Mouse (Mus musculus): ENCODE results near the gene Cltrn.
A peak's percentile ranks its signal among the peaks of the same experiment; 100 is the strongest.

Cltrn gene

GRCm38 (mm10) chrX:164088582-164088981 lies at the start of gene Cltrn:
Cltrn (plus strand) TSS chrX:164088830.
- DNase-seq (ENCODE audit: extremely low spot score) = no peak

DNA sequence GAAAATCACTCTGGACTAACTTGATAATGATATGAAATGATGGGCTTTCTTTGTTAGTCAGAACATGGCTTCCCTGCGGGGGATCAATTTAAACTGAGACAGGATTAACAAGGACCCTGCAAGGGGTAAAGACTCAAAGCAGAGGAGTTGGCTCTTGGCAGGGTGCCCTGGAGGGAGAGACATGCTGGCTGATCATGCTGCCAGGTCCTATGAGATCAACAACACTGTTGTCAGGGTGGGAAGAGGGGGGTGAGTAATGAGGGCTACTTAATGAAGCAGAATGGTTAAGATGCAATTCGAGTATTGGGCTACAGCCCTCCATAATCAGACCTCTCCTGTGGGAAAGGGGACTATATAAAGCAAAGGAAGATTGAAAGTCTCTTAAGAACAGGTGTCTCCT lies 49.7 kb upstream of the Cltrn start:
- no peak for DNase-seq (ENCODE audit: extremely low spot score)

GRCm38 (mm10) chrX:164042069-164042468 lies 46.6 kb upstream of the Cltrn start:
- no peak for DNase-seq (ENCODE audit: extremely low spot score)

DNA sequence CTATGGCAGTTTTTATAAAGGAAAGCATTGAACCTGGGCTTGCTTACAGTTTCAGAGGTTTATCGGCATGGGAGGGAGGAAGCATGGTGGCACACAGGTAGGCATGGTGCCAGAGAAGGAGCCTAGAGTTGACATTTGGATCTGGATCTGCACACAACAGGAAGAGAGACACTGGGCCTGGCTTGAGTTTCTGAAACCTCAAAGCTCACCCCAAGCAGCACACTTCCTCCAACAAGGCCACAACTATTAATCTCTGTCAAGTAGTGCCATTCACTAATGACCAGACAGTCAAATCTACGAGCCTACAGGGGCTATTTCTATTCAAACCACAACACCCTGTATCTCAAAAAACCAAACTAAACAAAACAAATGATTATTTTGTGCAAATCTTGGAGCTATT lies 41.9 kb upstream of the Cltrn start:
- DNase-seq (ENCODE audit: extremely low spot score) = no peak

- no peak for DNase-seq (ENCODE audit: extremely low spot score)
Measured at GRCm38 (mm10) chrX:164055726-164056125, 32.9 kb upstream of the Cltrn start.

DNA sequence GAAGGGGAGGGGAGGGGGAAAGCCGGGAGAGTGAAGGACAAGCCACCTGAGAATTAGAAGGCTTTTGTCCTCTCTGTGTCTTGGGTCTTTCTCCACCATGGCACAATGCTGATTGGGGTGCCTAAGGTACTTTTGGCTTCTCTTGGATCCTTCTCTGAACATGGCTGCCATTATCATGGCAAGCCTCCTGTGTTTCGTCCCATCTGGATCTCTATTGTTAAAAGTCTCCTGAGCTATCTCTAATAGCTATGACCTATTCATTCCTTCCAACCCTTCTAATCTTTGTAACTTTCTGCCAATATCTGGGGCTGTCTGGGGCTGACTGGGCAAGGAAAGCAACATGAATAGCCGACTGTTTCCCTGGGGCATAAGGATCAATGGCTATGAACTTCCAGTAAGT lies 30.1 kb upstream of the Cltrn start:
- no peak for DNase-seq (ENCODE audit: extremely low spot score)

DNA sequence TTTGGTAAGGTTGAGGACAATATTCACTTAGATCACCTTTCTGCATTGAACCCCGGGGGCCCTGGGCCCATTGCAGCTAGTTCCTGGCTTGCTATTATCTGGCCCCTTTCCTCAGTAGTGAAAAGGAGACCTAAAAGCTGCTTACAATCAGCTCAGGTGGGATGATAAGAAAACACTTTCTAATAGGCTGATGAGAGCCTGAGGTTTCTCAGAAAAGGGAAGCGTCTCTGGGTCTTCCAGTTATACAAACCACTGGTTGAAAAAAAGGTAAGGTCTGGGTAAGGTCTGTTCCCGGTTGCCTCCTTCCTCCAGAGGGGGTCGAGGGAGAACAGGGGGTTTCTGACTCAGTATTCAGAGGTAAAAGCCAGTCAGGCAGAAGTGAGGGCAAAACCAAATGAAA lies 29.6 kb upstream of the Cltrn start:
- DNase-seq (ENCODE audit: extremely low spot score) = no peak

GRCm38 (mm10) chrX:164066185-164066584 lies 22.4 kb upstream of the Cltrn start:
- peak; percentile 45 for DNase-seq (ENCODE audit: extremely low spot score)

DNA sequence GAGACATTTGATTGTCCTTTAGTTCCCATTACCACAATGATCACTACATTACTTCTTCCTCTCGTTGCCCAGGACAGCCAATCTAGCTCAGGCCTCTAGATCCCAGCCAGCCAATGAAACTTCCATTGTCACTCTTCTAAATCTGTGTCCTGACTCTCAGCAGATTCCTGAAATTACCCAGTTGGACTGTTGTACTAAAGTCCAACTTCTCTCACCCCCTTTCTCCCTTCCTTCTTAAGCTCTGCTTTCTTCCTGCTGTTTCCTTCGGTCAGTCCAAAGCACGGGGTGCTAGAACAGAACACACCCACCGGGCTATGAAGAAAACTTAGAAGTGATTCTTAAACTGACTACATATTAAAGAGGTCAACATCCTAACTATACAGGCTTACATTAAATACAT lies 19.7 kb upstream of the Cltrn start:
- no peak for DNase-seq (ENCODE audit: extremely low spot score)

GRCm38 (mm10) chrX:164076040-164076775 lies 12.4 kb upstream of the Cltrn start, which contains the start of gene Siah1b:
Siah1b (minus strand) TSS chrX:164076493.
- DNase-seq (ENCODE audit: extremely low spot score) = peak; percentile 88

DNA sequence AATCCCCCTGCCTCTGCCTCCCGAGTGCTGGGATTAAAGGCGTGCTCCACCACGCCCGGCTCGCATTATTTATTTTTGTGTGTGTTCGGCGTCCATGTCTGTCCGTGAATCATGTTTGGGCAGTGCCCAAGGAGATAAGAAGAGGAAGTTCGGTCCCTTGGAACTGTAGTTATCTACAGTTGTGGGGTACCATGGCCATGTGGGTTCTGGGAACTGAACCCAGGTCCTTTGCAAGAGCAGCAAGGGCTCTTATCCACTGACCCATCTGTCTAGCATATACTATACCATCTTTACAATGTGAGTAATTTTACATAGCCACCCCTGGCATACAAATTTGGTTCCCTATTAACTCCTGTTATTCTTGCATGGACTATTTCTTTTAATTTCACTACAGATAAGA lies 6.6 kb upstream of the Cltrn start:
- DNase-seq (ENCODE audit: extremely low spot score) = no peak

- DNase-seq (ENCODE audit: extremely low spot score) = no peak
Measured at GRCm38 (mm10) chrX:164089916-164090315, 1.3 kb downstream of the Cltrn start.

- no peak for DNase-seq (ENCODE audit: extremely low spot score)
Measured at GRCm38 (mm10) chrX:164092300-164093169, 3.9 kb downstream of the Cltrn start.

- DNase-seq (ENCODE audit: extremely low spot score) = no peak
Measured at GRCm38 (mm10) chrX:164093435-164093834, 4.8 kb downstream of the Cltrn start.

GRCm38 (mm10) chrX:164095838-164096237 lies 7.2 kb downstream of the Cltrn start:
- no peak for DNase-seq (ENCODE audit: extremely low spot score)

DNA sequence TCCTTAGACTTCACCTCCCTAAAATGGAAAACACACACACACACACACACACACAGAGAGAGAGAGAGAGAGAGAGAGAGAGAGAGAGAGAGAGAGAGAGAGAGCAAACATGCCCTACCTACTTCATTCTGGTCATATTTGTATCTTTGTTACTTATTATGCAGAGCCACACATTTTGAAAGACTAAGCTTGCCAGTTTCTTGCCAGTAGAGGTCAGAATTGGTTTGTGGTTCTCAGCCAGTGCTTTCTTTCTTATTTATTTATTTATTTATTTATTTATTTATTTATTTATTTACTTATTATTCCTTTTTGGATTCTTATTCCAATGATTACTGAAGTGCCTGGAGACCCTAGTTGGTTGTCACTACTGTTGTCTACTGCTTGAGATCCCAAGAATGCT lies 12.9 kb downstream of the Cltrn start:
- DNase-seq (ENCODE audit: extremely low spot score) = no peak

- DNase-seq (ENCODE audit: extremely low spot score) = no peak
Measured at GRCm38 (mm10) chrX:164102198-164102597, 13.6 kb downstream of the Cltrn start.

DNA sequence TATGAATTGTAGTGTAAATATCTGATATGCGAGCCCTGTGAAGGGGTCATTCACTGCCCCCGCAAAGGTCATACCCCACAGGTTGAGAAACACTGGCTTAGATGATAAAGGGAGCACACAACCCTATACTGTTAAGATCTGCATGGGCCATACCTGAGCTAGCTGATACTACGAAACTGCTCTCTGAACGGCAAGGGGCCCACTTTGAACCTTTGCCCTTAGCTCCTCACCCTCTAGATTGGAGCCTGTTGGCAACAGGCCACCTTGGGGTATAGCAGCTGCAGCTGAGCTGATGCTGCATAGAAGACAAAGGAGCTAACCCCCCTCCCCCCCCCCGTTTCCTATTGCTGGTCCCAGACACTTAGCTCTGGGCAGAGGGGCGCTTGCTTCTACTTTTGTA lies 14.0 kb downstream of the Cltrn start:
- no peak for DNase-seq (ENCODE audit: extremely low spot score)

DNA sequence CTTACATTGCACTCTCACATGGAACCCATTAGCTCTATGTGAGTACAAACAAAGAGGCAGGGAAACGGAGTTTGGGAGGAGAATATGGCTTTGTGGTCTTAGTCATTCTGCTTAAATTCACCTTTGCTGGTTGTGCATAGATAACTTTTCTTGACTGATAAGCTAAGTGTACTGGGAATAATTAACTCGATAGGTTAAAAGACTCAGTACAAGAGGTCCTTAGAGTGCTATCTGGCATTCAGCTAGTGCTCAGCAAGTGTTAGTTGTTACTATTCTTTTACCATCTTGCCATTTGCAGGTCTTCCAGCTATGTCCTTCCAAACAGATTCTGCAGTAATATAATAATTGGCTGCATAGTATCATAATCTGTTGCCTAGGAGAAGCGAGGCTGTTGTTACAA lies 22.5 kb downstream of the Cltrn start:
- no peak for DNase-seq (ENCODE audit: extremely low spot score)

DNA sequence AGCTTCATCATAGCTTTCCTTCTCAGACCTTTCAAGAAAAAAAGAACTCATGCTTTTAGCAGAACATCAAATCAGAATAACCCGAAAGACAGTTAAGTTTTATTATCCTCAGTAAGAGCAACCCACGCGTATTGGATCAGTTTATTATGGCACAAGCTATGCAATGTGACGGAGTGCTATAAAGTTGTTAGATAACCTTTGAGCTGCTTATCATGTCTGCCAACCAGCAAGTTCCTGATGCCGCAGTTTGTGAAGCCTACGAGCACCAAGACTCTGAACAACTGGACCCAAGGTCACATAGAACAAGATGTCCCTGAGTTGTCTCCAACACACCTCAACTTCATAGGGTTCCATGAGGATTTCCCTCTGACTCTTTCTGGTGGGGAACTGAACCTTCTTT lies 25.1 kb downstream of the Cltrn start:
- no peak for DNase-seq (ENCODE audit: extremely low spot score)

DNA sequence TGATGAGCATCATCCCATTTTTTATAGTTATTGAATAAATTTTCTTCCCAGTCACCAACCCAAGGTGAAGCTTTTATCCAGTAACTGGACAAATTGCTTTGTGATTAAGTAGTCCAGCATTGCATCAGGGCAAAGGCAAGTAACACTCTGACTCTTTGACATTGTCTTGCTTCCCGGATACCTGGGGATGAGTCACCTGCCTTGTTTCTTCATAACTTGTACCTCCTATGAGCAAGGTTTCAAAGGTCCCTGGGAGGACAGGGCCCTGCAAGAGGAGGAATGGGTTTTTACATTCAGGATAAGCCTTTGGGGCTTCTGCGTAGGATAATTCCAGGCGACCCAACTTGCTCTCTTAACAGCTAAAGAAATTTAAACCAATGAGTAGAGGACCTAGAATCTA lies 35.3 kb downstream of the Cltrn start:
- no peak for DNase-seq (ENCODE audit: extremely low spot score)

DNA sequence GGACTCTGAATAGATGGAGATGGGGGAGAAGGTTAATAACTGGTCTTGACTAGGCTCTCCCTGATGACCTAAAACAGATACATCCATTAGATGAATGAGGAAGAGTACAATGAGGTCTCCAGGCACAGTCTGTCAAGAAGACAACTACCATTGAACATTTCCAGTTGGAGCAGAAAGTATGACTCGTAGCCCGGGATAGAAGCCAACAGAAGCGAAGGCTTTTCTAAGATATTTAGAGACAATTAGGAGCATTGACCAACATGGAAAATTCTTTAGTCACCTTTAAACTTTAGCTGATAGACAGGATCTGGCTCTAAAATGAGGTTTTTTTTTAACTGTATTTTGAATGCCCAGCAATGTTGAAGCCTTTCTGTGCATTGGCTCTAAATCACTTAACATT lies 44.9 kb downstream of the Cltrn start:
- DNase-seq (ENCODE audit: extremely low spot score) = no peak

DNA sequence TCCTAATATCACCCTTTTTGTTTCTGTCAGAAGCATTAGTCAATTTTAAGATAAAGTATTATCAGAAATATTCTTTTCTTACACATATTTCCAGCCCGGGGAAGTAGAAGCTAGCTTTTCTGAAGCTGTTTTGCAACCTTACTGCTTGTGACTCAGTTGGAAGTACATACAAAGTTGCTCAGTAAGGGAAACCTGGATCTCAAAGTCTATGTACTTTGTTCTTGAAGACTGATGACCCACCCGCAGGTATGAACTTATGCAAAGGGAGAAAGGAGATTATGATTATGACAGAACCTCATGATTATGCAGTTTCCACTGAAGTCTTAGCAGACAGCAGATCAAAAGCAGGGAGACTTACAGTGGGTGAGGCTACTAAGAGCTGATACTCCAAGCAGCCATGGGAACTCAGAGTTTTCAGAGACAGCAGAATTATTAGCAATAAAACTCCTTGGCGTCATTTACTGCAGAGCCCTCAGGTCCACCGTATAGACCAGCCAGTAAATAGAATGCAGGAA lies 46.7 kb downstream of the Cltrn start:
- DNase-seq (ENCODE audit: extremely low spot score) = no peak
